Mouse (Mus musculus) lung, adult 18-20 months (tissue): ENCODE measurements around the gene Bap1.

Experiments used
- DNase-seq, 2 experiments: peaks; one replicate each; pipeline ENCODE4 v3.0.0; 2022; ENCODE audit warnings: mixed read lengths in 2 of 2

The Bap1 gene

DNA sequence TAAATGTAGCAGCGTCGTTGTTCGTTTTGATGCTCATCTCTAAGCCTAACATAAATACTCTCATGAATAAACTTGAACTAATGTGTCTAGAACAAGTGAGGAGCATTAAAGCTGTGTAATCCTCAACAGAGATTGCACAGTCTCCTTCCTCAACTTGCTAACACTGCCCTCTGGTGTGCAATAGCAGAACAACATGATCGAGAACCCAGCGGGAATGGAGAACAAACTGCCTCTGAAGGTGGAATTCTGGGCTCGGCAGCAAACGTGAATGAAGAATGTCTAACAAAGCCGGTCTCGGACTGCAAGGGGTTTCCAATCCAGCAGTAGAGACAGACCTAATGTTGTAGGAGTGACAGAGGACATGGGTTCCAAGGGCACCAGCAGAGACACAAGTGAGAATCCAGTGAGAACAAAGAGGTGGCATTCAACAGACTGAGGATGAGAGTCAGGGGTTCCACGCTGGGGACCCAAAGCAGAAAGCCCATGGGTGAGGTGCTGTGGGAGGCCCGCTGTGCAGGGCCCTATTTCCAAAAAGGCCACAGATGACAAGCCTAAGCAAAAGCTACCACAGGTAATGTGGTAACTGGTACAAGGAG, 17.2 kb upstream of the Bap1 start:
- DNase-seq, result peak; percentile 78 to 86

DNA sequence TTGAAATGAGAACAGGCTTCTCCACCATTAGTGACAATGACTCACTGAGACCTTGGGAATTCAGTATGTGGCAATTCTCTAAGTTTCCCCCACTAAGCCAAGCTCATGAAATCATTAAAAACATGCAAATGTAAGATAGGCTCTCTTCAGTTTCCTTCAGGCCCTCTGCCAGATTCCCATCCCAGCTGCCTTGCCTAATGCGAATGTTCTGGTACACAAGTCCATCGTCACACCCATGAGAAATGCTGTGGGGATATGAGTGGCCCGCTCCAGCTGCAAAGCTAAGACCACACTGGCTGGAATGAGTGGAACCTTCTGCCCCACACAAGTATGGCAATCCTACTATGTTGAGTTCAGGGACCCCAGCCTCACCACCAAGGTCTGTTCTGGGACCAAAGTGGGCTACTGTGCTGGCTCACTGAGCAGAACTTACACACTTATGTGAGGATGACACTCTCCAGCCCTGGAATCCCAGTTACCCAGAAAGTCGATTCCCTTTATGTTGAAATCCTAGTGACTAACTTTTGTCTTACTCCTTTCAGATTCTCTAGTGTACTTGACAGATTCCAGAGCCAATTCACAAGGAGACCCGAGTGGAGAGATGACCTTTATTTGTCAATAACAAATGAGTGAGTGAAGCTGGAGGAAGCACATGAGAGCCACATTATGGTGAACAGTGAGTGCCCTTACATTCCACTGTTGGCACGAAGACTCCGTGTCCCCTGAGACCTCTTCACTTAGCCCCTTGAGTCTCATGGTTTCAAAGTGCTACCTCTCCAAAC, 14.0 kb upstream of the Bap1 start:
- peak; percentile 41 to 68 for DNase-seq

DNA sequence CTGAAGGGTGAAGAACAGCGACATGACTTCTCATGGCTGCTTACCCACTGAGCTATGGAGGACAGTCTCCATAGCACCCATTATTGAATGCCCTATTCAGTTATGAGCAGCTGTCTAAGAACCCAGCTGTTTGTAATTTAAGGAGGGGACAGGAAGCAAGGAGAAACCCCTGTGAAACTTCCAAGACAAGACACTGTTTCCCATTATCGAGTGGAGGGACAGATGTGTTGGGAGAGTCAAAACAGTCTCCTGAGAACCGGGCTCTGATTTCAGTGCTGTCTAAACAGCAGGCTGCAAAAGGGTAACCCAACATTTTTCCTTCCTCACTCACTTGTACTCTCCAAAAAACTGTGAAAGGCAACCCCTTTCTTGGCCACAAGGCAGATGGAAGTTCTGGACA, 10.7 kb upstream of the Bap1 start:
- DNase-seq, result no peak

DNA sequence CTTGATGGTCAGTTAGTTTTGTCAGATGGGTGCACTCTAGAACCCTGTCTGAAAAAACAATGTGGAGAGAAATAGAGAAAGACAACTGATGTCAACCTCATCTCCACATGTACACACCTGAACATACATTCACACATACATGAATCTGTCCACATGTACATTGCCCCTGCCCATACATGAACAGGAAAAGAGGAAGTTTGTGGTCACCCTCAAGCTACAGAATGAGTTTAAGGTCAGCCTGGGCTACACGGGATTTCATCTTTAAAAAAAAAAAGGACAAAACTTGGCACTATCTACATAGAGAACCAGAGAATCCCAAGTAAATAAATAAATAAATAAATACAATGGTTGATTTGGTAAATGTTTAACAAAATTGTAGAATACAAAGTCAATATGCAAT, 6.5 kb upstream of the Bap1 start:
- no peak for DNase-seq

DNA sequence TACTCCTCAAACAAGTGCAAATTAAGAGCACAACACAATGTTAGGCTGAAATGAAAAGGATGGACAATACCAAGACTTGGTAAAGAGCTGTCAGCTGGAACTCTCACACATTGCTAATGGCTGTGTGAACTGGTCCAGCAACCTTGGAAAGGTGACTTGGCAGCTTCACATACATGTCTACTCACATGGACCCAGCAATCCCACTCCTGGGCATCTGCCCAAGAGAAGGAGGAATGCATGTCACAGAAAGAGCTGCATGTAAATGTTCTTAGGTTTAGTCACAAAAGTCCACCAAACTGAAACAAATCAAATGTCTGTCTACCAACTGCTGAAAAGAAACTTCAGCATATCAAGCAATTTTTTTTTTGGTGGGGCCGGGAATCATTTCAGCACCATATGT, 5.3 kb upstream of the Bap1 start:
- DNase-seq, result no peak

DNA sequence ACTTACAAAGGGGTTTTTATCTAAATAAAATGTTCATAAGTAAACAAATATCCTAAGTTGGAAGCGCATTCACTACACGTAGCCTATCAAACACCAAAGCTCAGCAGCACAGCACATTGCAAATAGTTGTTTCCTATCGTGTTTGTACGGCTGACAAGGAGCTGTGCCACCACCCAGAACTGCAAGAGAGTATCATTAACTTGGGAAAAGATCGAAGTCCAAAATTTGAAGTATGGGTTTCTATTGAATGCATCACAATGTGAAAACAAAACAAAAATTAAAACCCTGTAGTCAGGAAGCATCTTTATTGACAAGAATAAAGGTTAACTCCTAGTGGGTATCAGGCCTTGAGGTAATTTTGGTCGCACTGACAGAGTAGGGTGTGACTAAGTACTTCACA, 2.9 kb upstream of the Bap1 start:
- no peak for DNase-seq

DNA sequence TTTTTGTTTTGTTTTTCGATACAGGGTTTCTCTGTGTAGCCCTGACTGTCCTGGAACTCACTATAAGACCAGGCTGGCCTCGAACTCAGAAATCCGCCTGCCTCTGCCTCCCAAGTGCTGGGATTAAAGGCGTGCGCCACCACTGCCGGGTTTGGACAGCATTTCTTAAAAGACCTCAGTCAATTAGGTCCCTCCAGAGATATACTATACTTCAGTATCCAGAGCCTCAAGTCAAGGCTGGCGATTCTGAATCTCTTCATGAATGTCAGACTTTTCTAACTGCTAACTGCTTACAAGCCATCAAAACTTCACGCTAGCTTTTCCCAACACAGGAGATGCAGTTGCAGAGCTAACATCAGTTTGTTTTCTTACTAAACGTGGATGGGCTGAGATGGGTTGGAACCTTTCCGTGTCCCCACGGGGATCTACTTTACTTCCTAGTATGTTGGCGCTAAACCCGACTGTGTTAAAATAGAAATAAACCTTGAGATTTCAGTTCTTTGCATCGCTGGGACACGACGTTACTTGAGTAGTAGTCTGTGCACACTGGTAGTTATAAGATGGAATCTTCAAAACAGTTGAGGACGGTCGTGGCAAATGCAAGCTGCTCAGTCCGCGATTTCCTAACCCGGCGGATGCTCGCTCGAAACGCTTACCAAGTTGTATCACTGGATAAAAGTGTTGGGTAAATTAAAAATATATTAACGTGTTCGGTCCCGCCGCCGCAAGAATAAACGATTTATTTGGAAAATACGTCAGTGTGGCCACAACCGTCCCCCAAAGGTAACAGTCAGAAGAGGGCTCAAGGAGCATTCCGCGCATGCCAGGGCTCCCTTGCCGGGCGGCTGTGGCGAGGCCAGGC, 797 bp upstream of the Bap1 start:
- DNase-seq, result peak; percentile 85

DNA sequence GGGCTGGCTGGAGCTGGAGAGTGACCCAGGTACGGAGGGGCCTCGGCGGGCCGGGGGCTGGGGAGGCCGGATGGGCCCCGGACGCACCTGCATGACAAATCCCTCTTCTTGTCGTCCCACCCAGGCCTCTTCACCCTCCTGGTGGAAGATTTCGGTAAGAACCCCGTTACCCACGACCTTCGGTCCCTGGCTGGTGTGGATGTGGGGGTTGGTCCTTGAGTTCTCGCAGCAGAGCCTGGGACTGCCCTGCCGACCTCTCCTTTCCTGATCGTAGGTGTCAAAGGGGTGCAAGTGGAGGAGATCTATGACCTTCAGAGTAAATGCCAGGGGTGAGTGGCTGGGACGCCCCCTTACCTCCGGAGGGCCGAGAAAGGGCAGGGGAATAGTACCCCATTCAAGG, 376 bp downstream of the Bap1 start:
- no peak for DNase-seq

DNA sequence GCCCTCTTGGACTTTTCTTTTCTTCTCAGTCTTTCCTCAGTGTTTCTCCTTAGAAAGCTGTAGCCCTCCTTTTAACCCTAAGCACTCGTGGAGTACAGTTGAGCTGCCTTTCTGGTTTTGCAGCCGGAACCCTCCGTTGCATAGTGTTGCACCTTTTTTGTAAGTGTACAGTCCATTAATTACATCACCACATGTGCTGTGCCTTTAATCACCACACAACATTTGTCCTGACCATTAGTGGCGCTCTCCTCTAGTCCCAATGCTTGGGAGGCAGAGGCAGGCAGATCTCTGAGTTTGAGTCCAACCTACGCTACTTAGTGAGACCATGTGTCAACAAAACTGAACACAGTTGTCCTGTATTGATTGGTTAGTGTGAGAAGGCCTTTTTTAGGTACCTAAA, 841 bp downstream of the Bap1 start:
- DNase-seq, result no peak

DNA sequence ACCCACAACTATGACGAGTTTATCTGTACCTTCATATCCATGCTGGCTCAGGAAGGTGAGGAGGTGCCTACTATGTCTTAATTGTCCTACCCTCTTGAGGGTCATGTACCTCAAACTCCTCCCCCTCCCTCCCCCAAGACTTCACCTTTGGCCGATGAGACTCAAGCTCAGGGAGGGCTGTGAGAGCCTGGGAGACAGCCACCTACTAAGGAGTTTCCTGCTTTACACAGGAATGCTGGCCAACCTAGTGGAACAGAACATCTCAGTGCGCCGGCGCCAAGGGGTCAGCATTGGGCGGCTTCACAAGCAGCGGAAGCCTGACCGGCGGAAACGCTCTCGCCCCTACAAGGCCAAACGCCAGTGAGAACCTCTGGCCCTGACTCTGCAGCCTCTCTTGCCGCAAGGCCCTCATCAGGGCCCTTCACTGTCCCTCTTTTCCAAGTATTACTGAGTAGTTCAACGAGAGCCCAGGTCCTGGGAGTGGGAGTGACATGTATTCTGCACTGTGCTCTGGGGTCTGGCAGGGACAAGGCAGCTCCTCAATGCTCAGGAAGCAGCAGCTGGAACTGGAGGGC, 7.3 kb downstream of the Bap1 start:
- DNase-seq, result no peak

DNA sequence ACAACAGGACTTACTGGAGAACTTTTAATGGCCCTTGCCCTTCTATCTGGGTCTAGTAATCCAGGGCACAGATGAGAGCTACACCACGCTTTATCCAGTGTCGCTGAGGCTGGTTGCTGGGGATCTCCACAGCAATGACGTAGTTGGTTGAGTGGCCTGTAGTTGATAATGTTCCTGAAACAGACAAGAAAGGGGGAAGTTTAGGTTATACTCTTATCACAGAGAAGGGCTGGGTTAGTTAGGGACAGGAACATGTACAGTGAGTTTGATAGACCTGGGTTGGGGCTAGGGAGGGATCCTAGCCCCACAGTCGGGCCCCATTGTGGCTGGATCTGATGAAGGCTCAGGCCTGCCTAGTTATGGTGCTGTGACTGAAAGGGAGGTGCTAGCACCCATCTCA, 9.1 kb downstream of the Bap1 start:
- no peak for DNase-seq

DNA sequence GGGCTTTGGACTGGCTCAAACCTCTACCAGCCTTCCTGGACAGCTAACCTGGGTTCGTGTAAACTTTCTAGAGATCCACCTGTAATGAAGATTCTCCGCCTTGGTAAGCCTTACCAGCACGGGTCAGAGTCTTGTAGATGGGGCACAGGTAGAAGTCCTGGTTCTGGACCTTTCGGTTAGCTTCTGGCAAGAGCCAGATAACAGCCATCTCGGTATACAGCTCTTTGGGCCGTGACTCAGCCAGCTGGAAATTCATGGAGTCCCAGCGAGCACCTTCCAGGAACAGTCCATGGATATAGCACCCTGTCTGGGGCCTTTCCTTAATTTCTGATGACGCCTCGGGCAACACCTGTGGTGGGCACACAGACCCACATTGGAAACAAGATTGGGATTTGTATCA, 9.7 kb downstream of the Bap1 start:
- no peak for DNase-seq

DNA sequence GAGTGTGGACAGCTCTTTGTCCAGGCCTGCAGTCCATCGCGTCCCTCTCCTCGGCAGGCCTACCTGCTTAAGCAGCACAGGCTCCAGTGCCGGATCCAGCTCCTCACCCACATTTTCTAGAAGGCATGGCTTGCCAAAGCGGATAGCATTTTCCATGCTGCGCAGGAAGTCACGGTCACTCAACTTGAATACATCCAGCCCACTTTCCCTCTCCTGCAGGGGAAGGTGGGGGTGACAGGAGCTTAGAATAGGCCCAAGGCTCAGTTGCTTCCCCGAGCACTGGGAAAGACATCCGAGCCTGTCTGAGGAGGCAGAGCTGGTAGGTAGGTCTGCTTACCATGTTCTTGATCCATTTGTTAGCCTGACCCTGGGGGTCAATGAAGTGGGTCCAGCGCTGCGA, 16.4 kb downstream of the Bap1 start:
- DNase-seq, result no peak

DNA sequence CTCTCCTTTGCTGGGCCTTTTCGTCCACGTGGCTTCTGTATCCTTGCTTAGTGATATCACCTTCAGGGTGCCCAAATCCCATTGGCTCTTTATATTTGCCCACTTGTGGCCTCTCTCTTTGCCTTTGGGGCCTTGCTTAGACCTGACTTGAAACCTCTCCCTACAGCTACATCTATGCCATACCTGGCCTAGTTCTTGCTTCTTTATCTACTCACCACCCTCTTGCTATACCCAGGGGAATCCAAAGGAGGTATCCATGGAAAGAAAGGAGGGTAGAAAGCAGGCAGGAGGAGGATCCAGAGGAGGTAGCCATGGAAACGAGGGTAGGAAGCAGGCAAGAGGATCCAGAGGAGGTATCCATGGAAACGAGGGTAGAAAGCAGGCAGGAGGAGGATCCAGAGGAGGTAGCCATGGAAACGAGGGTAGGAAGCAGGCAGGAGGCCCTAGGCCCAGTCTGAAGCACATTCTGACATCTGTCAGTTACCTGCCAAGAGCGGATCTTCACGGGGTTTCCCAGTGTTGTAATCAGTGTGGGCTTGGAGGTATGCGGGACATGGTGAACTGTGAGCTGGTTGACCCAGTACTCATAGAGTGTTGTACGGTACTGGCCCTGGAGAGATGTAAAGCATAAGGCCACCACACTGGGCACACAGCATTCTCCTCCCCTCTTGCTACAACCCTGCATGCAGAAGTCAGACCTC, 17.2 kb downstream of the Bap1 start:
- no peak for DNase-seq

DNA sequence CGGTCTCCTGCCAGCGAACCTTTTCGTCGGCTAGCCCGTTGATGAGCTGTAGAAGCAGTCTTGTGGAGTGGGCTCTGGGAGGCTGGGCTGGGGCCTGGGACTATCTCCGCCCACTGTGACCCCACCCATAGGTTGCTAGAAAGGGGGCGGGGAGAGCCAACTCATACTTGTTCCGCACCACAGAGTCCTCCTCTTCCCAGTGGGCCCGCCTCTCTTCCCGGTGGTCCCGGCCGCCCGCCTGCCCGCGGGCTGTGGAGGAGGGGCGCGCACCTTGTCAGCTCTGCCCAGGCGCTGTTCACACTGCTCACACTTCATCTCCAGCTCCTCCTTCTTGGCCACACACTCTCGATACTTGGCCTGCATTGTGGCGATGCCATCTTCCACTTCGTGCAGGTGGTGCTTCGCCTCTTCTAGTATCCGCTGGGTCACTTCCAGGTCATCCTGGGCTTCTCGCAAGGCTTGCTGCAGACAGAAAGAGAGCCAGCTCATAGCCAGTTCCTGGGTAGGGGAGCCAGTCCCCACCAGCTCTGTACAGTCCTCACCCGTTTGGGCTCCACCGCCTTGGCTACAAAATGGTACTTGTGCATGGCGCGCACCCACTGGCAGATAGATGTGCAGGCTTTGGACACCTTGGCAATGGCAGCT, 18.3 kb downstream of the Bap1 start:
- peak; percentile 28 to 30 for DNase-seq

DNA sequence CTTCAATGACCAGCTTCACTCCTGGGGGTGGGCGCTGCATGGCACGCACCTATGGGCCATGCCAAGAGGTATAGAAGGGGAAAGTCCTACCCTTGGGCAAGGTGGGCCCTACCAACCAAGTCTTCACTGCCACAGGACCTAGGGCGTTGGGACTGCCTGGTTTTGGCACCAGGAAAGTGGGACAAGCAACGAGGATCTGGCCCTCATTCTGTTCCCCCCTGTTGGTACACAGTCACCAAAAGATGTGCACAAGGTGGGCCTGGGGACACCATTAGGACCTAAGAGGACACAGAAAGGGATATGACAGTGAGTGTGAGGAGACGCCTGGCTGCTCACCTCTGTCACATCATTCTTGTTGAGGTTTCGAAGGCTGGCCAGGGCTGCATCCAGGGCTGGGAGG, 19.9 kb downstream of the Bap1 start:
- DNase-seq, result no peak

DNA sequence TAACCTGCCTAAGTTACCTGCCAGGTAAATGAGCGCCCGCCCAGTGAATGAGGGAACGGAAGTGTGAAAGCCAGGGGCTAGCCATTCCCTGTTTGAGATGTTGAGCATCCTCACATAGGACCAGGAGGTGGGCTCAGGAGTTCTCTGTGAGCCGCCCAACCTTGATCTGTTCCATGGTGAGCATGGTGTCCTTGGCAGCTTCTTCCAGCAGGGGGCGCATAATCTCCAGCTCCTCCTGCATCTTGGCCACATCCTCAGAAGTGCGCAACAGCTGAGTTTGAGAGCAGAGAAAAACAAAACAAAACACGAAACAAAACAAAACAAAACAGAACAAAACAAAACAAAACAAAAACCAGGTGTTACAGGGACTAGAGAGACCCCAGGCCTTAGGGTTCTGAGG, 20.9 kb downstream of the Bap1 start:
- DNase-seq, result peak; percentile 59 to 66

DNA sequence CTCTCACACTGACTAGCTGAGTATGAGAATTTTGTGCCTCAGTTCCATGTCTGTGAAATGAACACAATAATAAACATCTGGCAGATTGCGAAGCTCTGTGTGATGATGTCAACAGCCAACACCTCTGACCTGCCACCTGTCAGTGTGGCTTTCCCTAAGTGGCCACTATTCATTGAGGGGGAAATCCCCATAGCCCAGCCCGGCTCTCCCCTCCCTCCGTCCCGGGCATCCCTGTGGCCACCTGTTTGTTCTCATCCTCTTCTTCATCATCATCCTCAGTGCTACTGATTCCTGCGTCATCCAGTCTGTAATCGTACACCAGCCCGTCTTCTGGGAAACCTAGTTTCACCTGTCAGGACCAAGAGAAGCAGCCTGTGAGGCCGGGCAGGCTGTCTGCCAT, 34.5 kb downstream of the Bap1 start:
- DNase-seq, result no peak
